Mouse (Mus musculus): Measurements from ENCODE around the gene Tmem106a.
A peak's percentile ranks its signal among the peaks of the same experiment; 100 is the strongest.
"Not testable (repeated sequence)": the region's sequence is repeated elsewhere in the genome, so short reads cannot be mapped to it uniquely, and the experiment has no call there.

Tmem106a gene

GRCm38 (mm10) chr11:101602491-101602890, 20.4 kb downstream of the Tmem106a start:
- peak; percentile 67 to 70 for DNase-seq

DNA sequence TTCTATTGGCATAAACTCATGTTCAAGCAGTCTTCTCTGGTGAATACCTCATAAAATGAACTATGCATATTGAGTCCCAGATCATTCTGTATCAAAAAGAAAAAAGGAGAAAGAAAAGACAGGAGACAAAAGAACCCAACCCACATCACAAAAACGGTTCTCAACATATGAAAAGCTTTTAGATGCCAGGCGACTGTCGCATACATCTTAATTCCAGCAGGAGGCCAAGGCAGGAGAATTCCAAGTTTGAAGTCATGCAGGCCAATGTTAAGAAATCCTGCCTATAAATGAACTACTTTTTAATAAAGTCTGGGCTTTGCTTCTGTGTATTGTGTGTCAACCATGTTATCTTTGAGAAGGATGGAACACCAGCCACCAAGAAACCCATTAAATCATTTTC, 22.1 kb downstream of the Tmem106a start:
- DNase-seq = no peak

DNA sequence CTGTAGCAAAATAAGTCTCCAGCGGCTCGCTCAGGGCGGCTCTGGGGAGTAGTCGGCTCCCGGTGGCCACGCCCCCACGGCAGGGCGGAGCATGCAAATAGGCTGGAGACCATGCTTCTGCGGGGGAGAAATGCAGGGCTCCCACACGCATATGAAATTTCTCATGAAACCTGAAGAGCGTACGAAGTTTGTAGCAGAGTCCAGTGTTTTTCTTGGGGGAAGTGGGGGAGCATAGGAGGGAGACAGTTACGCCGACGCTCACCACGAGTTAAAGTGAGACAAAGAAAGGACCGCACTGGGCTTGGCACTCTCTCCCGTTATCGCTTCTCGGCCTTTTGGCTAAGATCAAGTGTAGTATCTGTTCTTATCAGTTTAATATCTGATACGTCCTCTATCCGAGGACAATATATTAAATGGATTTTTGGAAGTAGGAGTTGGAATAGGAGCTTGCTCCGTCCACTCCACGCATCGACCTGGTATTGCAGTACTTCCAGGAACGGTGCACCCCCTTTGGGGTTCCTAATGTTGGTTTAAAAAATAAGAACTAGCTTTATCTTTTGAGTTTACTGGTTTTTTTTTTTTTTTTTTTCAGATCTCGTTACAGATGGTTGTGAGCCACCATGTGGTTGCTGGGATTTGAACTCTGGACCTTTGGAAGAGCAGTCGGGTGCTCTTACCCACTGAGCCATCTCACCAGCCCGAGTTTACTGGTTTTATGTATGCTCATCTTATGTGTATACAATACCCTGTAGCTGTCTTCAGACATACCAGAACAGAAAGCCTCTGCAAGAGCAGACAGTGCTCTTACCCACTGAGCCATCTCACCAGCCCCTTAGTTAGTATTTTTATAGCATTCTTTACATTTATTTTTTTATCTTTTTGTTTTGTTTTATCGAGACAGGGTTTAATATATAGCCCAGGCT, 22.8 kb downstream of the Tmem106a start:
- DNase-seq = peak; percentile 92 to 93

DNA sequence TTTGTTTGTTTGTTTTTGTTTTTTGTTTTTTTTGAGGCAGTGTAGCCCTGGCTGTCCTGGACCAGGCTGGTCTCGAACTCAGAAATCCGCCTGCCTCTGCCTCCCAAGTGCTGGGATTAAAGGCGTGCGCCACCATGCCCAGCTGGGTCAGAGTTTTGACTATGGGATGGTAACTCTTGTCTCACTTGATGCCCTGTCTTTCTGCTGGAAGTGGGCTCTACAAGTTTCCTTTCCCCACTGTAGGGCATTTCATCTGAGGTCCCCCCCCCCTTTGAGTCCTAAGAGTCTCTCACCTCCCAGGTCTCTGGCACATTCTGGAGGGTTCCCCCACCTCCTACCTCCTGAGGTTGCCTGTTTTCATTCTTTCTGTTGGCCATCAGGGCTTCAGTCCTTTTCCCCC, 25.1 kb downstream of the Tmem106a start:
- not testable (repeated sequence) for DNase-seq

DNA sequence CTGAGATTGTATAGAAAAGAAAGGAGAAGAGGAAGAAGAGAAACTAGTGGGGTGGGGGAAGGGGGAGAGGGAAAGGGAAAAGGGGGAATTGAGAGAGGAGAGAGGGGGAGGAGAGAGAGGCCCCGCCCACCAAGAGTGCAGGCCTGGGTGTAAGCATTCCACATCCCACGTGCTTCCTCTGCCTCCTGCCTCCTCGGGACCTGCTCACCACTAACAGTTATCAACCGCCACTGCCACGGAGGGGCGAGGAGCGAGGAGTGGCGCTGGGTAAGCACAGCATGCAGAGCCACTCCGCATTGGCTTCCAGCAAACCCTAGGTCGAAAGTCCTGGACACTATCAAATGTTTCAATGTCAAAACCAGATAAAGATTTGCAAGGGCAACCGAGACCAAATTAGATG, 28.4 kb downstream of the Tmem106a start:
- no peak for DNase-seq

DNA sequence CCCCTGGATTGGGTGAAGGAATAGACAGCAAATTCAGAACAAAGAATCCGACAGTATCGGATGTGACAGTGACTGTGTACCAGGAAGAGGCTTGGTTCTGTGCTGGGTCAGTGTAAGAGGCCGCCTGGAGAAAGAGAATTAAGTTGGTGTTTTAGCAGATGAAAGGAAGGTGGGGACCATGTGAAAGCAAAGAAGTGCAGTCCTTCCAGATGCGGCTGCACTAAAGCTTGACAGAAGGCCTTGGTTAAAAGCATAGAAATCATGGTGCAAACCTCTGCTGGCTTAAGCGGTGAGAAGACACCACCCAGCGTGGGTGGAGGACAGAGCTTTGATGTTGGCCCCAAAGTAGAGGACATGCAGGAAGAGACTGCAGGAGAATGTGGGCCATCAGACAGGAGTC, 31.6 kb downstream of the Tmem106a start:
- DNase-seq = no peak

DNA sequence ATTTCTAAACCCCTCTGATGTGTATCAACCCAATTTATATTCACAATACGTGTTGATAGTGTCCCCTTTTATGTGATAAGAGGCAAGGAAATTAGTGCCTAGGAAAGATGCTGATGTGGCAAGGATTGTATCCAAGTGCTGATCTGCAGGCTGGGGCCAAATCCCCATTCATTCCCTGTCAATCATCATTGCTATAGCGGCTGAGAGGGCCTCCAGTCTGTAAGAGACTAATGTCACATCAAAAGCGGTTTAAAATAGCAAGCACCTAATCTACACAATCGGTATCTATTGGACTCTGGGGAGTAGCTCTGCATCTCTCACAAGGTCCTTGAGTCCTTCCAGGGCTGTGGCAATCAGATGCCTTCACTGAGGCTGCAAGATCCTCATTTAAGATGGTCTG, 32.1 kb downstream of the Tmem106a start:
- DNase-seq = no peak

DNA sequence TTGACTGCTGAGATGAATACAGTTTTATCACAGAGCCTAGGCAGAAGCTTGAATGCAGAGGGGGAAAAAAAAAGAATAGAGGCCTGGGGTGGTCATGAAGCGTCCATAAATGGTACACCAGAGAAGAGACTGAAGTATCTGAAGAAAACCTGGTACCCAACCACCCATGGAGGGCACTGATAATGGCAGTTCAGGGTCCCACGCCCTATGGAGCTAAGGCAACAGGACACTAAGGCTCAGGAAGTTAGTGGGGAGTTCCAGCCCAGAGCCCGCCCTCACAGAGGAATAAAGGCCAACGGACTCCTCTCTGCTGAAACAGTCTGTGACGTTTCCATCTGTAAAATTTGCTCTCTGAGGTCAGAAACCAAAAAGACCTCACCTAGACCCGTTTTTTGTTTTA, 33.3 kb downstream of the Tmem106a start:
- no peak for DNase-seq

DNA sequence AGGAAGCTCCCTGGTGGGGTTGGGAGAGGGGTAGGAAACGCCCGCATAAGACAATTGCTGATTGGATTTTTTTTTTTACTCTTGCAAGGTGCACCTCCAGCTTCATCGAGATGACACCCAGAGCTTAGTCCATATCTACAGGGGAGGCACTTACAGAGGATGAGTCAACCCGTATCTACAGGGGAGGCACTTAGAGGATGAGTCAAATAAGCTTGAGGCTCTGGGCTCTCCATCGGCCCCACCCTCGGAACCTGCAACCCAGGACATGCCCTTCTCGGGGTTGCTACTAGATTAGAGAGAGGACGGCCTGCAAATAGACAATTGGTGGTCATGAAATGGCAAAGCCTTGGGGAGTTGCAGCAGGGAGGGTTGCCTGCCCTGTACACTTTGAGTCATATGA, 34.1 kb downstream of the Tmem106a start:
- no peak for DNase-seq

- no peak for DNase-seq
These were observed 35.1 kb downstream of the Tmem106a start for GRCm38 (mm10) chr11:101616948-101617767.

GRCm38 (mm10) chr11:101617849-101618248, 35.8 kb downstream of the Tmem106a start:
- DNase-seq = peak; percentile 39 to 44

DNA sequence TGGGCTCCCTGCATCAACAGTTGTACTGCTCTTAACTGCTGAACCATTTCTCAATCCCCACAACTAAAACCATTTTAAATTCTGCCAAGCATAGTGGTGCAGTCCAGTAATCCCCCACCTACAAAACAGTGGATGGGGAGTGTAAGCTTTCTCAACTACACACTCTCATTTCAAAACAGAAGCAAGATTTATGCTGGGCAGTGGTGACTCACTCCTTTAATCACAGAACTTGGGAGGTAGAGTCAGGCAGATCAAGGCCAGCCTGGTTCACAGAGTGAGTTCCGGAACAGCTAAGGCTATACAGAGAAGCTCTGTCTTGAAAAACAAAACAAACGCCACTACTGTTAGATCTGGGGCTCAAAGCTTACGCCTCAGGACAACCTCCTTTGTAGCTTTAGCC, 36.6 kb downstream of the Tmem106a start:
- no peak for DNase-seq

- not testable (repeated sequence) for DNase-seq
These were observed 38.1 kb downstream of the Tmem106a start for GRCm38 (mm10) chr11:101620022-101620655.

DNA sequence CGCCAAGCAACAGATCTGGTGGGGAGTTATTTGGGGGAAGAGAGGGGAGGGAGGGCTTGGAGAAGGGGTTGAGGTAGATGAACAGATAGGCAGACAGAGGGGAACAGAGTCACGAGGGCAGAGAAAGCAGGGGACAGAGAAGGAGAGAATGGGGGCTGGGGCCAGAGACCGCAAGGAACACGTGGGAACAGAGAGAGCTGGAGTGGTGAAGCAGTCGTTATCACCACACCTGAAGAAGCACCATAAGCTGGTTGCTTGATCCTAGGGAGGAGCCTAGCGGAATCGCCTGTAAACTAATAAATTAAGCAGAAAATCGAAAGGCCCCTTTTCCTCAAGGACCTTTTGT, 44.6 kb downstream of the Tmem106a start:
- no peak for DNase-seq

- DNase-seq = peak; percentile 84 to 85
These were observed 45.2 kb downstream of the Tmem106a start, which contains the start of gene Rdm1 for GRCm38 (mm10) chr11:101626995-101627856. Gene Rdm1 (plus strand): TSS chr11:101627195.

DNA sequence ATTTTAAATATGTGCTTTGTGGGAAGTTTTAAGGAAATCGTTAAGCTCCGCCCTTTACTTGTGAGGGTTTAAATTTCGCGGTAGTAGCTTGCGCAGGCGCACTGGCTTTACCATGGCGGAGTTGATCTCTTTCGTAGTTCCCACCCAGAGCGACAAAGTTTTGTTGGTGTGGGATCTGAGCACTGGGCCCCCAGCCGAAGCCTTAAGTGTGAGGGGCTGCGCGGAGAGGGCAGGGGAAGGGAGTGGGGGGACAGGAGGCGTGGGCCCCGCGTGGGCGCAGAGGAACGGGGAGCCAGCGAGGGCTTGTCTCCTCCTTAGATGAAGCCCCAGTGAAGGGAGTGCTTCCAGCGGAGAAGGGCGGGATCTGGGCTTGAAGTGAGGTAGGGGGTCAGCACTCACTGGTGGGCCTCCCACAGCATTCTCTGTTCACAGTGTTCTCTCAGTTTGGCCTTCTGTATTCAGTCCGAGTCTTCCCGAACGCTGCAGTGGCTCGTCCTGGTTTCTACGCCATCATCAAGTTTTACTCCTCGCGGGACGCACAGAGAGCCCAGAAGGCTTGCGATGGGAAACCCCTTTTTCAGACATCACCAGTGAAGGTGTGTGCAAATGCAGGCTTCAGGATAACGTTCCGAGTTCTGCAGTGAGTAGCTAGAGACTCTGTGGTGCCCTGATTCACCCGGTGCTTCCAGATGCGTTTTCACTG, 46.0 kb downstream of the Tmem106a start:
- DNase-seq = peak; percentile 87 to 90

DNA sequence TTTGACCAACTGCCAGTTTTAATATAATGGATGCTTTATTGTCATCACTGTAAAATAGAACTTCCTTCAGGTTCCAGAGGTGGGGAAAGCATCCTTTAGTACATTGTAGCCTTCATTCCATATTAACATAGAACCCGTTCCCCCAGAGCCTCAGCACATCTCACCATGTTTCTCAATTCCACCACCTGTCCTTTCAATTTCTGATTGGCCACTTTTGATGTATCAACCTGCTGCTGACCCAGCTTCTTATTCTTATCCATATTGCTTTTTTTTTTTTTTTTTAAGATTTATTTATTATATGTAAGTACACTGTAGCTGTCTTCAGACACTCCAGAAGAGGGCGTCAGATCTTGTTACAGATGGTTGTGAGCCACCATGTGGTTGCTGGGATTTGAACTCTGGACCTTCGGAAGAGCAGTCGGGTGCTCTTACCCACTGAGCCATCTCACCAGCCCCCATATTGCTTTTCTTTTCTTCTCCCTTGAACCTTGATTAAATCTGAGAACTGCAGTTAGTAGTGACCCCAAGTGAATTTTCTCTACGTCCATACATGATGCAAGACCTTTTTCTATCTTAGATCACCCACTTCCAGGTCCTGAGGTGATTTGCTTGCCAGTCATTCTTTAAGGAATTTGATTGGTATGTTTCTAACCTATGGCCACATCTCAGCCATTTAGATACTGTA, 46.8 kb downstream of the Tmem106a start:
- DNase-seq = not testable (repeated sequence)

GRCm38 (mm10) chr11:101635660-101636059, 53.6 kb downstream of the Tmem106a start:
- no peak for DNase-seq

GRCm38 (mm10) chr11:101639761-101640160, 57.7 kb downstream of the Tmem106a start:
- no peak for DNase-seq

DNA sequence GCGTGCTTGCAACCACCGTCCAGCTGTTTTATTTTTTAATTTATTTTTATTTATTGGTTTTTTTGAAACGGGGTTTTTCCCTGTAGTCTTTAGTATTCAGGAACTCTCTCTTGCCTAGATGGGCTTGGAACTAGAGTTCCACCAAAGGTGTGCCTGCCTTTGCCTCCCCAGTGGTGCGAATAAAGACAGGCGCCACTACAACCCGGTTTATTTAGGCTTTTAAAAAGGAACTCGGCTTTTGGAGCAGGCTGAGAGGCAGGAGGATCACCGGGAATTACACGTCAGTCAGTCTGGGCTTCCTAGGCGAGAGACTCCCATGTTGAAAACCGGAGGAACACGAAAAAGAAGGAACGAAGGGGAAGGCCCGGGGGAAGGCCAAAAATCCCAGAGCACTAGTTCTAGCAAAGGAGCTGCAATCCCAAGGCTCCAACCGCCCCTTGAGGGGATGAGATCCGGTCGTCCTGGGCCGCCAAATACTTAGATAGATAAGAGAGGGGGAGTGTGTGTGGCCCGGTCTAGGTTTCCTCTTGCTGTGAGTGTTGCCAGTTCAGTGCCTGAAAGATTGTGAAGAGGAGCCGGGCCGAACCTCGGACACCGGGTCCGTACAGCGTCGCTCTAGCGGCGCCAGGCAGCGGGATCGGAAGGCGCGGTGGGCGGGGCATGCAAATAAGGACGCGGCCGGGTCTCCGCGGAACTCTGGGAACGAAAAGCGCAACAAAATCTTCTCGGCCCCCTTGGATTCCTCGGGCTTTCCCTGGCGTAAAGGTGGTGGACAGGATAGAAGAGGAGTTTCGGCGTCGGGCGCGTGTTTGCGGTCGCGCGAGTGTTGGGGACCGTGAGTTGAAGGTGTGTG, 59.0 kb downstream of the Tmem106a start:
- DNase-seq = peak; percentile 82 to 86
